Mouse (Mus musculus) MEL (cell line): Measurements from ENCODE around the gene Gfap. TPM values are rescaled to one million over a fixed set of nuclear protein-coding genes. Genes with fewer than 3 reads are reported as not detected.

Experiments used
- DNase-seq: peaks from one replicate; pipeline ENCODE4 v3.0.0; 2011; ENCODE audit warnings: low read depth, low spot score
- H3K27ac ChIP-seq: 2 replicates; pipeline ENCODE4 v1.5.1; 2012; ENCODE audit warnings: low read depth, mild to moderate bottlenecking, control low read depth, low read length, moderate library complexity; ENCODE audit not compliant: control insufficient read depth
- H3K27me3 ChIP-seq, 2 experiments: fragments of 150-350 bp in 1 of 2; sonication (generic) in 1 of 2; 2 replicates each; pipeline ENCODE4 v1.6.1; 2012; ENCODE audit warnings: low read length in 2 of 2, mild to moderate bottlenecking in 2 of 2, improper control_type of control experiment in 1 of 2, moderate library complexity in 1 of 2; ENCODE audit not compliant: insufficient read depth in 2 of 2, control insufficient read depth in 1 of 2
- H3K36me3 ChIP-seq, 2 experiments: 2 replicates each; pipeline ENCODE4 v1.6.1; 2012 to 2014; ENCODE audit warnings: low read length in 2 of 2, improper control_type of control experiment in 1 of 2, inconsistent platforms in 1 of 2, mild to moderate bottlenecking in 1 of 2; ENCODE audit not compliant: insufficient read depth in 2 of 2, control insufficient read depth in 1 of 2
- H3K4me1 ChIP-seq, 2 experiments: fragments of 150-350 bp in 1 of 2; sonication (generic) in 1 of 2; 2 replicates each; pipeline ENCODE4 v1.6.1; 2012; ENCODE audit warnings: low read length in 2 of 2, improper control_type of control experiment in 1 of 2, mild to moderate bottlenecking in 1 of 2; ENCODE audit not compliant: insufficient read depth in 2 of 2, control insufficient read depth in 1 of 2
- H3K4me3 ChIP-seq, 2 experiments: fragments of 150-350 bp in 1 of 2; sonication (generic) in 1 of 2; 2 replicates each; pipeline ENCODE4 v1.5.1; 2012; ENCODE audit warnings: low read depth in 2 of 2, low read length in 2 of 2, mild to moderate bottlenecking in 2 of 2, moderate library complexity in 2 of 2, control low read depth in 1 of 2, improper control_type of control experiment in 1 of 2; ENCODE audit not compliant: control insufficient read depth in 1 of 2, insufficient read depth in 1 of 2
- H3K79me2 ChIP-seq: 2 replicates; pipeline ENCODE4 v1.6.1; 2012; ENCODE audit warnings: mild to moderate bottlenecking, low read length, moderate library complexity; ENCODE audit not compliant: control insufficient read depth, poor library complexity, insufficient read depth
- H3K9ac ChIP-seq: 2 replicates; pipeline ENCODE4 v1.6.1; 2012; ENCODE audit warnings: low read depth, mild to moderate bottlenecking, control low read depth, low read length, moderate library complexity; ENCODE audit not compliant: control insufficient read depth, poor library complexity, severe bottlenecking
- H3K9me3 ChIP-seq: fragments of 150-350 bp; sonication (generic); replicated peaks from 2 replicates; pipeline ENCODE4 v1.6.1; 2012; ENCODE audit warnings: mild to moderate bottlenecking, low read length, improper control_type of control experiment, moderate library complexity; ENCODE audit not compliant: insufficient read depth
- CHD2 ChIP-seq: IDR thresholded peaks from 2 replicates; pipeline ENCODE4 v1.6.1; 2011; ENCODE audit warnings: low read length, improper control_type of control experiment
- CTCF ChIP-seq, 3 experiments: IDR thresholded peaks in 2 of 3; conservative IDR thresholded peaks in 1 of 3; 2 replicates each; pipeline ENCODE4 v1.5.1; 2011 to 2012; ENCODE audit warnings: low read length in 3 of 3, low read depth in 2 of 3, mild to moderate bottlenecking in 2 of 3, improper control_type of control experiment in 1 of 3, inconsistent platforms in 1 of 3, mixed read lengths in 1 of 3, moderate library complexity in 1 of 3; ENCODE audit not compliant: control insufficient read depth in 1 of 3, insufficient read depth in 1 of 3, poor library complexity in 1 of 3, severe bottlenecking in 1 of 3
- EP300 ChIP-seq, 2 experiments: IDR thresholded peaks; 2 replicates each; pipeline ENCODE4 v1.6.1; 2011; ENCODE audit warnings: improper control_type of control experiment in 2 of 2, low read length in 2 of 2, low read depth in 1 of 2, mild to moderate bottlenecking in 1 of 2
- JUND ChIP-seq: IDR thresholded peaks from 2 replicates; pipeline ENCODE4 v1.6.1; 2011; ENCODE audit warnings: low read depth, mild to moderate bottlenecking, improper control_type of control experiment, low read length
- MAFK ChIP-seq: IDR thresholded peaks from 2 replicates; pipeline ENCODE4 v1.6.1; 2011; ENCODE audit warnings: low read depth, mild to moderate bottlenecking, low read length, improper control_type of control experiment, borderline replicate concordance
- MAZ ChIP-seq: IDR thresholded peaks from 2 replicates; pipeline ENCODE4 v1.6.1; 2012; ENCODE audit warnings: low read depth, mild to moderate bottlenecking, inconsistent platforms, low read length, improper control_type of control experiment
- MEF2A ChIP-seq: IDR thresholded peaks from 2 replicates; pipeline ENCODE4 v1.6.1; 2014; ENCODE audit warnings: low read depth, mild to moderate bottlenecking, inconsistent platforms, low read length, improper control_type of control experiment; ENCODE audit not compliant: poor library complexity, insufficient replicate concordance, severe bottlenecking; ENCODE audit errors: extremely low read depth
- MXI1 ChIP-seq: IDR thresholded peaks from 2 replicates; pipeline ENCODE4 v1.6.1; 2011; ENCODE audit warnings: mild to moderate bottlenecking, low read depth, low read length, improper control_type of control experiment
- NRF1 ChIP-seq: IDR thresholded peaks from 2 replicates; pipeline ENCODE4 v1.6.1; 2014; ENCODE audit warnings: low read depth, mild to moderate bottlenecking, inconsistent platforms, low read length, improper control_type of control experiment, moderate library complexity; ENCODE audit not compliant: poor library complexity, insufficient read depth, severe bottlenecking
- POLR2AphosphoS5 ChIP-seq: IDR thresholded peaks from 2 replicates; pipeline ENCODE4 v1.6.1; 2012; ENCODE audit warnings: low read depth, borderline replicate concordance, mild to moderate bottlenecking, inconsistent platforms, low read length, moderate library complexity, mixed read lengths
- RAD21 ChIP-seq: IDR thresholded peaks from 2 replicates; pipeline ENCODE4 v1.6.1; 2011; ENCODE audit warnings: mild to moderate bottlenecking, low read depth, low read length, improper control_type of control experiment
- SMC3 ChIP-seq: IDR thresholded peaks from 2 replicates; pipeline ENCODE4 v1.6.1; 2011; ENCODE audit warnings: low read depth, low read length, improper control_type of control experiment
- ZKSCAN1 ChIP-seq: IDR thresholded peaks from 2 replicates; pipeline ENCODE4 v1.6.1; 2012; ENCODE audit warnings: low read depth, mild to moderate bottlenecking, inconsistent platforms, low read length, improper control_type of control experiment, moderate library complexity
- polyA plus RNA-seq, 2 experiments: library from polyadenylated mRNA; stranded (reverse) in 1 of 2; unstranded in 1 of 2; fragments of >175 nt in 1 of 2; fragments of >200 nt in 1 of 2; gene quantifications; 2 replicates each; pipeline versions ENCODE4 v1.2.1 to v1.2.4; 2012; ENCODE audit warnings: low replicate concordance in 2 of 2, low read depth in 1 of 2; ENCODE audit not compliant: insufficient read length in 2 of 2, insufficient read depth in 1 of 2, missing spikeins in 1 of 2
- total RNA-seq: library from RNA; depleted of rRNA; stranded (reverse); fragments of 300-350 nt; gene quantifications from 2 replicates; pipeline ENCODE4 v1.2.3, GENCODE M21; 2012

Gene Gfap
- total and polyA plus RNA-seq, 3 experiments: 2.0 to 2.5 TPM; not detected in 1

GRCm38 (mm10) chr11:102894716-102895115 lies 6.0 kb downstream of the Gfap start:
- Histone ChIP-seq H3K27ac (no peak overlapping the region), H3K4me3 (no peak overlapping the region), H3K79me2 (no peaks in the 10 kb centered on the region), H3K36me3 (peaks cover 0 to 10% of the 10 kb centered on the region in 2 experiments; a peak in 2 of 4 replicates)
- TF ChIP-seq NRF1: no peak
- TF ChIP-seq, all 39 proteins: peak for 0
- no peaks in the 10 kb centered on the region for H3K9me3 ChIP-seq
- DNase-seq: no peak
- H3K4me1 ChIP-seq: peaks cover 7 to 19% of the 10 kb centered on the region in 2 experiments
- no peak overlapping the region for H3K9ac ChIP-seq
- H3K27me3 ChIP-seq: no peaks in the 10 kb centered on the region

GRCm38 (mm10) chr11:102893015-102893651 lies 7.6 kb downstream of the Gfap start:
- no peak overlapping the region for H3K4me3 ChIP-seq
- H3K9me3 ChIP-seq: no peaks in the 10 kb centered on the region
- H3K9ac ChIP-seq: no peak overlapping the region
- DNase-seq: peak; percentile 49
- H3K36me3 ChIP-seq: peaks cover 0 to 10% of the 10 kb centered on the region in 2 experiments; a peak in 2 of 4 replicates
- no peaks in the 10 kb centered on the region for H3K79me2 ChIP-seq
- TF ChIP-seq MXI1: no peak
- peak; percentile 39 for TF ChIP-seq SMC3
- TF ChIP-seq CTCF (IDR thresholded peaks at IDR 0.05 in 2 of 3, conservative IDR thresholded peaks at IDR 0.05 in 1 of 3; ENCODE audit: control insufficient read depth in 1 of 3, insufficient read depth in 1 of 3, low read depth in 2 of 3, low read length in 3 of 3, poor library complexity in 1 of 3, severe bottlenecking in 1 of 3): peak; percentile 19 to 70 (median 50); a peak in 4 of 6 replicates
- peak; percentile 12 for TF ChIP-seq RAD21
- H3K4me1 ChIP-seq: peaks cover 7 to 19% of the 10 kb centered on the region in 2 experiments
- H3K27me3 ChIP-seq: no peaks in the 10 kb centered on the region
- H3K27ac ChIP-seq: no peak overlapping the region

GRCm38 (mm10) chr11:102890096-102890495 lies 10.6 kb downstream of the Gfap start:
- H3K27me3 ChIP-seq: no peaks in the 10 kb centered on the region
- H3K36me3 ChIP-seq: peaks cover 0 to 2% of the 10 kb centered on the region in 2 experiments; a peak in 2 of 4 replicates
- H3K9ac ChIP-seq: no peak overlapping the region
- H3K9me3 ChIP-seq: no peaks in the 10 kb centered on the region
- TF ChIP-seq ZKSCAN1 (no peak), EP300 (IDR thresholded peaks at IDR 0.05; ENCODE audit: low read depth in 1 of 2, low read length in 2 of 2) (no peak)
- H3K4me1 ChIP-seq: peaks cover 2 to 12% of the 10 kb centered on the region in 2 experiments; a peak in 3 of 4 replicates
- H3K27ac ChIP-seq: no peak overlapping the region
- H3K4me3 ChIP-seq: no peak overlapping the region
- no peak for DNase-seq
- no peaks in the 10 kb centered on the region for H3K79me2 ChIP-seq

GRCm38 (mm10) chr11:102888135-102888534 lies 12.6 kb downstream of the Gfap start:
- peaks cover 0 to 6% of the 10 kb centered on the region in 2 experiments; a peak in 2 of 4 replicates for H3K36me3 ChIP-seq
- H3K9me3 ChIP-seq: no peaks in the 10 kb centered on the region
- H3K27ac ChIP-seq: no peak overlapping the region
- no peak for DNase-seq
- TF ChIP-seq RAD21 (no peak), JUND (no peak), MAZ (no peak), CHD2 (no peak), MEF2A (no peak), POLR2AphosphoS5 (no peak), MAFK (no peak)
- no peak overlapping the region for H3K4me3 ChIP-seq
- H3K27me3 ChIP-seq: no peaks in the 10 kb centered on the region
- no peaks in the 10 kb centered on the region for H3K79me2 ChIP-seq
- peaks cover 0 to 14% of the 10 kb centered on the region in 2 experiments; a peak in 2 of 4 replicates for H3K4me1 ChIP-seq
- no peak overlapping the region for H3K9ac ChIP-seq
